Mouse (Mus musculus): Measurements from ENCODE around the gene Cept1.
"Not testable (repeated sequence)": the region's sequence is repeated elsewhere in the genome, so short reads cannot be mapped to it uniquely, and the experiment has no call there.

Cept1 gene

DNA sequence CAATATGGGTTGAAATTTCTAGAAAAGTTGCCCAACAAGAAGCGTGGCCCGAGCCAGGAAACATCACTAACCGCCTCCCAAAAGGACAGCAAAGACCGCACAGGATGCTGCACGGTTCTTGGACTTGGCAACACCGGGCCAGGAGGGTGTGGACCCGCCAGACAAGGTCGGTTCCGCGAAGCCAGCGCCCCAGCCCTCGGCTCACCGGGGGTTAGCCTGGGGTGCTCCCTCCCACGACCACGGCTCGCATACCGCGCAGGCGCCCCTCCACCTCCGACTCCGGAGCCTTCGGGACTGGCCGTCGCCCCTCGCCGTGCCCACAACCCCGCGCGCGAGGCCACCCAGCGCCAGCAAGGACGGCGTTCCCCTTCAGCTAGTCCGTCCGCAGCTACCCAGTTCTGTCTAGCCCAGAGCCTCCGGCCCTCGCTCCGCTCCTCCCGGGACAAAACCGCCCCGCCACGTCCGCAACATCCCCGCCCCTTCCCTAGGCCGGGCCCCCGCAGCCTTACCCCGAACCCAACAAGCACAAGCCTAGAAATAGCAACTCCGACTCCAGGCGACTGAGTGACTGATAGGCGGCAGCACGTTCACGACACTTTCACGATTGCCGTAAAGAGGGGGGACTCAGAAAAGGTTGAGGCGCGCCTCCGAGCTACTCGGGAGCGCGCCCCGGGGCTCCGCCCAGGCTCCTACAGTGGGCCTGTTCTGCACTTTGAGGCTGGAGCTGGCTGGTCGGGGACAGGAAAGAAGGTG lies at the start of gene Cept1, which contains the start of gene Dram2:
Gene Cept1, minus strand, starts transcription at position 632 of the 753 bp plus-strand sequence.
Gene Dram2, plus strand, starts transcription at position 628 of the 753 bp plus-strand sequence.
- DNase-seq (ENCODE audit: low read depth, low spot score), result peak; percentile 95

DNA sequence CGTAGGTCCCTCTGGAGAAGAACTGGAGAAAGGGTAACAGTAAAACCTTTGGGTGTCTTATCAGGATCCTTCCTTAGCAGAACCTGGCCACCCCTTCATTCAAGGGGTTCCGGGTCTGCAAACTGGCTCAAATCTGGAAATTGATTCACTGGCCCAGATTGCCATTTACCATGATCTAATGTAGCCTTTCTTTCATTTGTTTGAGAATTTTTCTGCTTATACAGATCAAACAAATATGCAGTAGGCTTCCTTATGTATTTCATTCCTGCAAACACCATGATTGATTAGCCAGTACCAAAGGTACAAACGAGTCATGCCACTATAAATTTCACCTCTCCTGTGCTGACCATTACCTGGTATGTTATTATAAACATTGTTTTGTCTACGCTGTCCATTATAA lies 46.0 kb upstream of the Cept1 start:
- not testable (repeated sequence) for DNase-seq (ENCODE audit: low read depth, low spot score)

DNA sequence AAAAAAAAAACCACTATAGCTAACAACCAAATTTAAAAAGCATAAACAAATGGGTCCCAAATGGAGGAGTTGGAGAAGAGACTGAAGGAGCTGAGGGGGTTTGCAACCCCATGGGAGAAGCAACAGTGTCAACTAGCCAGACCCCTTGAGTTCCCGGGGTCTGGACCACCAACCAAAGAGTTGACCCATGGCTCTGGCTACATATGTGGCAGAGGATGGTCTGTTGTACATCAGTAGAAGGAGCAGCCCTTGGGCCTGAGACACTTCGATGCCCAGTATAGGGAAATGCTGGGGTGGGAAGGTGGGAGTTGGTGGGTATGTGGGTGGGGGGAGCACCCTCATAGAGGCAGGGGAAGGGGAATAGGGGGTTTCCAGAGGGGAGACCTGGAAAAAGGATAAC lies 31.7 kb upstream of the Cept1 start:
- DNase-seq (ENCODE audit: low read depth, low spot score), result no peak

DNA sequence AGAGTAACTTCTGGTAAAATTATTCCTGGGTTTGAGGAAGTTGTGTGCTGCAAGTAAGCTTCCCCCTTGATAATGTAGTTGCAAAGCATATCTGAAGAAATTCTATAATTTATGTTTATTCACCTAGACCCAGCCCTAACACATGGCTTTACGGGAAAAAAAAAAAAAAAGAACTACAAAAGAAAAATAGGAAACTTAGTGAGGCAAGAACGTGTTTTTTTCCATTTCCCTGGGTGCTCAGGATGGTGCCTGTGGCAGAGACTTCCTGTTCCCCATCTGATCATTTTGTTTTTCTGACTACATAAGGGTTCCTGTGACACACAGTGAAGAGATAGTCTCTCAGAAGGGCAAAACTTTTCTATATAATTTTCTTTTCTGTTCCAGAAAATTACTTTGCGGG lies 25.6 kb upstream of the Cept1 start:
- no peak for DNase-seq (ENCODE audit: low read depth, low spot score)

DNA sequence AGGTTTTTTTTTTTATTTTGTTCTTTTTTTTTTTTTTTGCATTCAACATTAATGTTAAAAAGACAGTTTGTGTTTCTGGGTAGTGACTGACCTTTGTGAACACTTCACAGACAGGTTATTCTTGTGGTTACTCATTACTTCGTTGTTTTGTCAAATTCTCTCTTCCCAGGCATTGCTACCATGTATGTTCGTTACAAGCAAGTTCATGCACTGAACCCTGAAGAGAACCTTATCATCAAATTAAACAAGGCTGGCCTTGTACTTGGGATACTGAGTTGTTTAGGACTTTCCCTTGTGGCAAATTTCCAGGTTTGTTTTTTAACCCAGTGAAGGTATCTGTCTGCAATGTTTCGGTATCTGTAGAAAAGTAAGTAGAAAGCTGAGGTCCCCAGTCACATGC lies 18.3 kb upstream of the Cept1 start:
- no peak for DNase-seq (ENCODE audit: low read depth, low spot score)

DNA sequence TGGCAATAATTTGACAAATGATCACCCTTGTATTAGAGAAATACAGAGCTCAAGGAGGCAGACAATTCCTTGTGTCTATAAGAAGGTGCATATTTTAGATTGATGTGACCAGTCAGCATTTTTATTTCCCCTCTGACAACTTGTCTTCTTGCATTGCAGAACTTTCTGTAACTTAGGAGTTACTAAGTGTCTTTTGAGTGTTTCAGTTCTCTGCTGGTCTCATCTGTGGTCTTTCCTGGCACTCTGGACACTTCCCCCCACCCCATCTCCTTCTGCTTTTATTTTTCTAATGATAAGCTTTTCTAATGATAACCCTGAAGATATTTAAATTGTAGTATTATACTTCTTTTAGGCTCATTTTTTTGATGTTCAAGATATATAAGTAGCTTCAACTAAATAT lies 10.7 kb upstream of the Cept1 start:
- DNase-seq (ENCODE audit: low read depth, low spot score), result no peak

DNA sequence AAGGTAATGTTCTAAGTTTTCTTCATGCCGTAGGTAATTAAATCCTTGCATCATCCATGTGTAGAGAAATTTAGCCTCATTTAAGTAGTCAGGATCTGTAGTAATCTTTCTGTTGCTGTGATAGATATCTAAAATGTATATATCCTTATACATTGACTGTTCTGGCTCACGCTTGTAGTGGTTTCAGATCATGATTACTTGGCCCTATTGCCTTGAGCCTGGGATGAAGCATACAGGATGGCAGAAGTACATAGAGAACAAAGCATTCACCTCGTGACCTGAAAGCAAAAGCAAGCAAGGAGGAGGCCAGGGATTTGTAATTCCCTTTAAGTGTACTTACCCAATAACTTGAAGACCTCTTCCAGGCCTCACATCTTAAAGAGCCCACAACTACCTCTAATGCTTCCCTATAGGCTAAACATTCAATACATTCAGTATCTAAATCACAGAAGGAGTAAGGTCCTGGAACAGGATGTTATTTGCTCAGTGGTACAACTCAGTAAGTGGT lies 8.2 kb upstream of the Cept1 start:
- DNase-seq (ENCODE audit: low read depth, low spot score), result no peak

DNA sequence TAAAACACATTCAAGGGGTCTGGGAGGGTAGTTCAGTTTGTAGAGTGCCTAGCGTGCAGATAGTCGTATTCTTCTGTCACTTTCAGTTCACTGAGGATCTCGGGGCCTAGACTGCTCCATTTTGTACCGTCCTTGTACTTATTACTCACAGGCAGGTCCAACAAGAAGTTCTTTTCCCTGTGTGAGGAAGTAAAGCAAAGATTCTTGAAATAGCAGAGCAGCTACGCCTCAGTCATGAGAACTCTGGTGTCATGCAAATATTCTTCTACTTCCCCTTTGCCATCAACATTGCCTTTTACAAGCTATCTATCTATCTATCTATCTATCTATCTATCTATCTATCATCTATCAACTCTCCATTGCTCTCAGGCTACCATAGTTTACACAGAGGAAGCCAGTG lies 5.8 kb upstream of the Cept1 start:
- DNase-seq (ENCODE audit: low read depth, low spot score), result peak; percentile 58

DNA sequence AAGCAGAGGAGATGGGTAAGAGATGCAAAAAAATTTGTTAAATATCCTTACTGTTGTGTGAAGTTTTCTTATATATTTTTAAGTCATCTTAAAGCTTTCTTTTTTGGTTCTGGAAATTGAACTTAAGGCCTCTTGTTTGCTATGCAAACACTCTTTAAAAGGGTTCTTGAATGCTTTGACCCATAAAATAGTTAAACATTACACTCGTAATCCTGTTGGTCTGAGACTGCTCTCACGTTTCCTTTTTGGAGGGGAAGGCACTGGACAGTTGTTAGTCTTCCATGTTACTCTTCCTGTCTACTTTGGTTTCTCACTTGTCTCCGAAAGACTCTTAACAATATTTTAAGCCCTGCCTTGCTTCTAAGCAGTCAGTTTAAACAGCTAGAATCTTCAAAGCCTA lies 1.4 kb upstream of the Cept1 start:
- no peak for DNase-seq (ENCODE audit: low read depth, low spot score)

DNA sequence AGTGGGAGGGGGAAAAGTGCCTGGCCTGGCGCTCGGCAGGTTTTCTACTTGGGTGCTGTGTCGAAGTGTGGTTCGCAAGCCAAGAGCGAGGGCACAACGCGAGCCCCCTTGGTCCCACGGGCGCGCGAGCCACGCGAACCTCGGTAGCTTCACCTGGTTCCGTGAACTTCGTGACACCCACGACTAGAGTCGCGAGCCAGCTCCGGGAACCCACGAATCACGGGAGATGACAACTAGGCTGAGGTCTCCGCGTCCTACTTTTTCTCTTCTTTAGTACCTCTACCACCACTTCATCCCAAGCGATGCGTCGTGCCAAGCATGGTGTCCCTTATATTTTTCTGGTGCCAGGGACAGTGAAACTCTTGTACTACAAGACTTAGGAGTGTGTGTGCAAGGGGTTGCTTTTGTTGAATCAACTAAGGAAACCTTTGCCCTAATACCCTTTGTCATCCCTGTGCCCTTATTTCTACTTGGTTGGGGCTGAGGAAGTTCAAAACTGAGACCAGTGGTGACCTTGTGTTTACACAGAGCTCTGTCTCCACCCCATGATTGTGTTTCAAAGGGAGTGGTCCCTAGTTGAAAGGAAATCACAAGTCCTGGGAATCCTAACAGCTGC lies 430 bp upstream of the Cept1 start:
- DNase-seq (ENCODE audit: low read depth, low spot score), result no peak

DNA sequence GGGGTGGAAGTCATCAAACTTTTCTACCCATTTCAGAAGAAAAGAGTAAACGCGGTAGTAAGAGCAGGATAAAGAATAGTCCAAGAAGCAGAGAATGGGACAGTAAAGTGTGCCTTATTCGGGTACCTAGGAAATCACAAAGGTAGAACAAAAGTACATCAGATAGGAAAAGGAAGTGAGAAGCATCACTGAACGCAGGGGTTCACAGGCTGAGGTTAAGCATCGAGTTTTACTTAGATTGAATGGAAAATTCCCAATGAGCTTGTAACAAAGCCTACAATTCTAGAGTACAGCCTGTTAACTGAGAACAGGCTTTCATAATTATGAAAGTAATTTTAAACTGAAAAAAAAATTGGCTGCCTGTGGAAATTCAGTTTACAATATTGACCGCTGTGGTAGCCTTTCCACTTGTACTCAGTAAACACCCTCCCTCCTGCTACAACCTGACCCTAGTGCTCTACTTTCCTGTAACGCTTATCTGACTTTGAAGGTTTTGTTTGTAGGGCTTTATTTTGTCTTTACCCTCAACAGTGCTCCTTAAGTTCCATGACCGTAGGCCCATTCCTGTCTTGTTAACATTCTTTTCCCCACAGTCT lies 2.8 kb downstream of the Cept1 start:
- no peak for DNase-seq (ENCODE audit: low read depth, low spot score)

DNA sequence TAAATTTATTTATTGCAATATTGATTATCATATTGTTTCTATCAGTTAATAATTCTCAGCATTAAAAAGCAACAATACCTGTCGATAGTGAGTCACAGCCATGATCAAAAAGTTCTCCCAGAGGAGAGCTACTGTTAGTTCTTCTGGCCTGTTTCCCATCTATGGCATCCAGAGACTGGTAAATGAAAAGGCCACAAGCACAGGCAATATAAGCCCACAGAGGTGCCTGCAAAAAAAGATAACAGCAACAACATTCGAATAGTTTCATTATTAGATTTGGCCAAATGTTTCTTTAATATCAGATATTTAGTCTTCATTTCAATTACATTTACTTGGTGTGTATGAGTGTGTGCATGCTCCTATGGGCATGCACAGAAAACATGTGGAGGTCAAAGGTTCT lies 14.3 kb downstream of the Cept1 start:
- no peak for DNase-seq (ENCODE audit: low read depth, low spot score)

DNA sequence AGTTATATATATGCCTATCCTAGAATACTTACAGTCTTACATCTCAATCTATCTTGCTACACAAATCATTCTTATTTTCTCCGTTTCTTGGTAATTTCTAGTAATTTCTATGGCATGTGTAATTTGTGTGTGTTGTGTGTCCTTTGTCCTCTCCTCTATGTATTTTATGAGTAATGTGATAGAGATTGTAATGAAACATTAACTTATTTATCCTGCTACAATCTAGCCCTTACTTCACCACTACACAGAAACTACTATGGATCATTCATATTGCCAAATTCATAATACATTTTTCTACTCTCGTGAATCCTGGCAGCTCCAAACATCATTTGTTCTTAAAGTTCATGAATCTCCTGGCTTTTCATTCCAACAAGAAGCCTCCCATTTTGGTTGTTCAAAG lies 19.6 kb downstream of the Cept1 start:
- DNase-seq (ENCODE audit: low read depth, low spot score), result no peak

DNA sequence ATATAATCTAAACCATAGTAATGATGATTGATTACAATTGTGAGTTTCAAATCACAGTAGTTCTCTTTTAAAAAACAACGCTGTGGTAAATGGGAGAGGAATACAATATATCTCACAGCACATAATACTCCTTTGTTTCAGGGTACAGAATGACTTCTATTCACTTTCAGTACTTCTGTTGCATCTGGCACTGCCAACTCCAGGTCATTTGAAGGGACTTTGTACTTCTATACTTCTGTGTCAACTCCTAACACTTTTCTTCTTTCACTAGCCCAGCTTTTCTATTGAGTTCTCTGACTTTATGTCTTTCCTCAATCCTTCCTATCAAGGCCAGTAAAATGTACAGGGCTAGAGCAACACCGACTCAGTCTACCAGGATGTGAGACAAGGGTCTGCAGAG lies 21.2 kb downstream of the Cept1 start:
- no peak for DNase-seq (ENCODE audit: low read depth, low spot score)

DNA sequence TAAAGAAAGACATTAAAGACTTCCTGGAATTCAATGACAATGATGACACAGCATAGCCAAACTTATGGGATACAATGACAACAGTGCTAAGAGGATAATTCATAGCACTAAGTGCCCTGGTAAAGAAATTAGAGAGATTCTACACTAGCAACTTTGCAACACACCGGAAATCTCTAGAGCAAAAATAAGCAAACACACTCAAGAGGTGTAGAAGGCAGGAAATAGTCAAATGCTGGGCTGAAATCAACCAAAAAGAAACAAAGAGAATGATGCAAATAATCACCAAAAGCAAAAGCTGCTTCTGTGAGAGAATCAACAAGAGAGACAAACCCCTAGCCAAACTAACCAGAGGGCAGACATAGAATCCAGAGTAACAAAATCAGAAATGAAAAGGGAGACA lies 24.9 kb downstream of the Cept1 start:
- no peak for DNase-seq (ENCODE audit: low read depth, low spot score)

DNA sequence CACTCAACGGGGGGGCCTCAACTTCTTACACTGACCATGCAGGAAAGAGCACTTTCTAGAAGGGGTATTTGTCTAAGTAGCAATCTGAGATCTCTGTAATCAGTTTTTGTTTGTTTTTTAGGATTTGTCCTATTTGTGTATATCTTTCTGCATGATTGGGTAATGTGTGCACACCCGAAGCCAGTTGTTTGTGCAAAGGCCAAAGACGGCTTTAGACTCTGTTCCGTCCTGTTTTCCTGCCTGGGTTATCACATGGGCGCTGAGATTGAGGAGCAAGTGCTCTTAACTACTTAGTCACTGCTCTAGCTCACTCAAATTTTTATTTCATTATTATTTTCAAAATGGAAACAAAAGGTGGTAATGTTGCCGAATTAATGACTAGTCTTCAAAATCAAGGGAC lies 32.6 kb downstream of the Cept1 start:
- no peak for DNase-seq (ENCODE audit: low read depth, low spot score)

DNA sequence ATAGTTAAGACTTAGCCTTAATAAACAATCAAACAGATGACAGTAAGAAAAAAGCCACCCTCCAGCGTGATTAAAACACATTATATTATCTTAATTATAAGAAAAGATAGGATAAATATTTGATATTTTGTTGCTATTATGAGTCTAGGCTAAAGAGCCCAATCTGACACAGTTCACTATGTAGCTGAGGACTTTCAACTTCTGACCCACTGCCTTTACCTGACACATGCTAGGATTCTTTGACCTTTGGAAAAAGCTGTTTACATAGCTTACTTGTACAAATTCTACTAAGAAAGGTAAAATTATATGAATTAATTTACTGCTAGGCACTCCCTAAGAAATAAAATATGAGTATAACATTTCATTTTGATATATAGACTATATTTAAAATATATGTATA lies 36.9 kb downstream of the Cept1 start:
- DNase-seq (ENCODE audit: low read depth, low spot score), result no peak

DNA sequence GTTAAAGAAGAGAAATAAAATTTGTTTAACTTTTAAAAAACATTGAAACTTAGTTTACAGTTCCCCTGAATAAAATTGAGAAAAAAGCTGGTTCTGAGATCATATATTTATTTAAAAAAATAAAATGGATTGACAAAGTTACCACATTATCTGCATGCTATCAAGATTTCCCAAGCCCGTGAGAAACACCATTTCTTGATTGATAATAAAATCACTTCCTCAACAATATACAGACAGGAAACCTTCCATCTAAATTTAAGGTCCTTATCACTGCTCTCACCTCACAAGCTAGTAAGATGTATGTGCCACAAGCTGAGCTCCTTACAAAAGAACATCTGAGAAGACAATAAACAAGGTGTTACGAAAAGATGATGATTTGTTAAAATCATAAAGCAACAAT lies 44.7 kb downstream of the Cept1 start:
- no peak for DNase-seq (ENCODE audit: low read depth, low spot score)

DNA sequence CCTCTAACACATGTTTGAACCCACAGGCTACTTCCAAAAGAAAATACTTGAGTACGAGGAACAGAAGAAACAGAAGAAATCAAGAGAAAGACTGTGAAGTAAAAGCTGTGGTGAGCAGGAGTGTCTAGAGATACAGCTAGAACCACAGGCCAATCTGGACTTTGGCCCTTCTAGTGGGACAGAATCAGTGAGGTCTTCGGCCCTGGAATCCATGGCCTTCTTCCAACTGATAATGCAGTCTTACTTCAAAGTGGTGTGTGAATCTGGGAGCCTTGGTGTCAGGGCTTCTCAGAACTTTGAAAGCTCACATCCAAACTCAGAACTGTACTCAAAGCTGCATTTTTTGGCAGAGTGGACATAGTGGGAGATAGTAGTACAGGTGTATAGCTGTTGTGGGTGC lies 47.1 kb downstream of the Cept1 start:
- DNase-seq (ENCODE audit: low read depth, low spot score), result no peak

DNA sequence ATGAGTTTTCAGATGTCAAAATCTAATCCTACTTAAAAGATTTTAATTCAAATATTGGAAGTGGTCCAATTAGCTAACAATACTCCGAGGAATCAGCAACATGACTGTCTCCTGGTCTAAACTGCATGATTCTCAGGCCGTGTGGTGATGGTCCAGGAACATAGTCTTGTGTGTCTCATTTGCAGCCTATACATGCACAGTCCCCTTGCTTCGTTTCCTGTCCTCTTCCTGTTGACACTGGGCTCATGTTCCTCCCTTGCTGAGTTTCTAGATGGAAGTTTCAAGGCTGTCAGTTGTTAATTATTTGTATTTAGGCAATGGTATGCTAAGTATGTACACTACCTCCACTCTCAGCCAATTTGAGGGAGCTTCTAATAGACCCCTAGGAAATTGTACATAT lies 50.6 kb downstream of the Cept1 start:
- no peak for DNase-seq (ENCODE audit: low read depth, low spot score)

DNA sequence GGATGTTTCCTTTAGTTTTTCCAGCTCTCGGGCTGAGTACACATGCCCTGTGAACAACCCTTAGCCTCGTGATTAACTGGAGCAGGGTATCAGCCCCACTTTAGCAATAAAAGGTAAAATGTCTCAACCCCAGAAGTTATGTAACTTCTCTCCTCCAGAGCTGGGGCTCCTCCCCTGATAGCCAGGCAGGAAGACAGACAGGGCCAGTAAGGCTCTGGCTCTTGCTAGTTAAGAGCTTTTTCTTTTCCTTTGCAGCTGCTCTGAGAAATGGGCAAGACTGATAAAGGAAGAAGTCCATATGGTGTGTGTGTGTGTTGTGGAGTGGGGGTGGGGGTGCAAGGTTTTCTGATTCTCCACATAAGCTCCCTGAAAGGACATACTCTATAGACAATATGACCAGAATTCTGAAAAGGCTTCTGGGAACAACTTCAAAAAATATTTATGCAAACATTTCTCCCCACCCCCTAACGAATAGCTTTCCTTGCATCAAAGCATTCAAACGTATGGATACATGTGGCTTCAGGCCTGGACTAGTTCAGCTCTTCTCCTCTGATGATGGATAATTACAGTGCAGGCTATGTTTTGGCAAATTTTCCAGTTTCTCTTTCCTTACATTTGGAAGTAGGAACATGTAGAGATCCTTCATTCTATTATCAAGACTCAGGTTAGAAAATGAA lies 51.4 kb downstream of the Cept1 start:
- no peak for DNase-seq (ENCODE audit: low read depth, low spot score)

DNA sequence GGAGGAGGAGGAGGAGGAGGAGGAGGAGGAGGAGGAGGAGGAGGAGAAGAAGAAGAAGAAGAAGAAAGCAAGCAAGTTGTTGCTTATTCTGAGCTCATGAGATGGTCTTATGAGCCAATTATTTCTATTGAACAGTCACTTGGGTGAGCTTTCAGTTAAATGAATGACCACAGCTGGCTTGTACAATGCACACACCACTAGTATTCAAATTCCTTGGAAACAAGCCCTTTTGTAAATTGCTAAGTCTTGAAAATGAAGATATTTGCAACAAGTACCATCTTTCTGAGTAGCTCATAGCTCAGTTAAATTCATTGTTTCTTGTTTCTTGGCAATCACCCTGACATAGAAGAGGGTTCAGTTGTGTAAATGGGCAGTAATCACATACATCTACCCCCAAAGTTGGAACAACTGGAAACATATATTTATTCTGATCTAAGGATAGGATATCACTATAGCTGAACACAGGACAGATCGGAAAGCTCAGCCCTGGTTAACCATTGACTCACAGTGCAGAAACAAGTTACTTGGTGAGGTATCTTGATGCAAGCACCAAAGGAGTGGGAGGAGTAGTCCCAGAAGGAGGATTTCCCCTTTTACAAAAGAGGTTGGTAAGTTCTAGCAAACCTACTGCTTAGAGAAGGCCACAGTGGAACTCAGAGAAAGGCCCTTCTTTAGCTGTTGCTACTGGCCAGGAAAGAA lies 52.1 kb downstream of the Cept1 start:
- DNase-seq (ENCODE audit: low read depth, low spot score), result no peak

All from A20 (cell line).